Mouse (Mus musculus): Measurements from ENCODE around the gene Ube2t. TPM values are rescaled to one million over a fixed set of nuclear protein-coding genes. Genes with fewer than 3 reads are reported as not detected.

Gene Ube2t
- polyA plus RNA-seq, 1 experiment from 2014 or later, result 28.4 TPM

DNA sequence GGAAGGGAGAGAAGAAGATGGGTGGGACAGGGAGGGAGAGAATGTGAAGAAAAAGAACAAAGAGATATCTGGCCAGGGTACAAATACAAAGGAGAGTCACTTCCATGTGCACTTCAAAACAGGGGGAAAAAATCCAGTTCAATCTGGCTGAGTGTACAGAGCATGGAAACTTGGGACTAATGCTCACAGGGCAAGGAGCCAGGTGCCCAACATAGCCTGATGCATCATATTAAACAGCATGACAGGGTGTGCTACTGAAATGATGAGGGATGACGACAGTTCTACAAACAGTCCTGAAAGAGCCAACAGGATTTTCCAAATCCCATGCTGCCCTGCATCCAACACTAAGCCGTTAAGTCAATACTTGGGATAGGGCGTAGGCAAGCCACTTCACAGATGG lies 12.4 kb upstream of the Ube2t start:
- H3K9ac ChIP-seq (ENCODE audit: low read depth, low read length), result no peak overlapping the region
- no peaks in the 10 kb centered on the region for H3K27me3 ChIP-seq (replicated peaks; ENCODE audit: control insufficient read depth, insufficient read depth, low read length)
- peaks cover 7% of the 10 kb centered on the region for H3K4me1 ChIP-seq (ENCODE audit: control insufficient read depth, insufficient read depth, low read length)
- H3K36me3 ChIP-seq (ENCODE audit: control insufficient read depth, insufficient read depth, low read length), result no peaks in the 10 kb centered on the region
- 84% methylated on average over 3 of the region's 3 CpGs for WGBS
- H3K27ac ChIP-seq (ENCODE audit: low read length), result no peak overlapping the region
- no peak overlapping the region for H3K4me3 ChIP-seq (ENCODE audit: low read length)
- H3K9me3 ChIP-seq (ENCODE audit: control insufficient read depth, low read length), result no peaks in the 10 kb centered on the region
- ATAC-seq, result no peak
- no peak overlapping the region for H3K4me2 ChIP-seq (ENCODE audit: low read depth, low read length)

DNA sequence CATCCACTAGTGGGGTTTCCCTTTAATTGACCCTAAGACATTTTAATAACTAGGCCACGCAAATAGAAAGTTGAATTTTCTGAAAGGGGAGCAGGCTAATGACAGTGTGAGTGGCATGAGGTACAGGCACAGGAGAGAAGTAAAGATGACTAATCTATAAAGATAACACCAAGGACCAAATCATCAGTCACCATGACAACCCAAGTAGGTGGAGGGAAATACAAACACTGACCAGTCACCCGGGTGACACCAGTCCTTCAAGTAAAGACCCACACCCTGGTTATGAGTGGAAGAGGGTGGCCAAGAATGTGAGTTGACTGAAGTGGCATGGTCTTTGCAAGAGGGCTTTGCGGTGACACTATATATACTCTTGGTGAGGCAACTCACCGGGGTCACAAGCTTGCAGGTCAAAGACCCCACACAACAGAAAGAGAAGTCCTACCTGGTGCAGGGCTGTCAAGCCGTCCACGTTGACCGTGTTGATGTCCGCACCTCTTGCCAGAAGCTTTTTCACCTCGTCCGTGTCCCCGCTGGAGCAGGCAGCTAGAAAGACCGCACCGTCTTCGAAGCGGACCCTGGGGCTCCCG lies 7.2 kb upstream of the Ube2t start:
- H3K9me3 ChIP-seq (ENCODE audit: control insufficient read depth, low read length), result no peaks in the 10 kb centered on the region
- no peaks in the 10 kb centered on the region for H3K27me3 ChIP-seq (replicated peaks; ENCODE audit: control insufficient read depth, insufficient read depth, low read length)
- WGBS, result 3% methylated on average over 16 of the region's 16 CpGs
- peak overlapping the region; percentile 90 for H3K9ac ChIP-seq (ENCODE audit: low read depth, low read length)
- peak overlapping the region; percentile 65 for H3K4me2 ChIP-seq (ENCODE audit: low read depth, low read length)
- peak overlapping the region; percentile 93 for H3K4me3 ChIP-seq (ENCODE audit: low read length)
- no peaks in the 10 kb centered on the region for H3K36me3 ChIP-seq (ENCODE audit: control insufficient read depth, insufficient read depth, low read length)
- ATAC-seq, result peak; percentile 57
- peak overlapping the region; percentile 76 for H3K27ac ChIP-seq (ENCODE audit: low read length)
- H3K4me1 ChIP-seq (ENCODE audit: control insufficient read depth, insufficient read depth, low read length), result peaks cover 8% of the 10 kb centered on the region

DNA sequence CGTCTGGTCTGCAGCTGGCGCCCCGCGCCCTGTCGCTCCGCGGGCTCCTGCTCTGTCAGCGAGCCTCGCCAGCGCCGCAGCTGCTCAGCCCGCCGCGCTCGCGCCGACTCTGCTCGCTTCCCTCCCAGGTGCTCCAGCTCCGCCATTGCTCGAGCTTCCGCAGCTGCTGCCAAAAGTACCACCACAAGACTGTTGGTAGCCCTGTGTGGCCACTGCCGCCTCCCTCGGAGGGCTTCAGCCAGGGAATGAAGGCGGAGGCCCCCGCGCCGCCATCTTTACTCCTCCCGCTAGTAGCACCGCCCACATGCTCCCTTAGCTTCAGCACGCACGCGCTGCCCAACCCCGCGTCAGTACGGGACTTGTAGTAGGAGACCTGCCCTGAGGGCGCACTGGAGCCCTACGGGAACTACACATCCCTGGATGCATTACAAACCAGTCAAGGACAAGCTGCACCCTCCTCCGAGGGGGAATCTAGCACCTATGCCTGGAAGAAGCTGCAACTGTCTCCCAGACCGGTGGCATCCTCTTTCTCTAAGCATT lies 6.7 kb upstream of the Ube2t start, which contains the start of gene Ppp1r12b:
TSS of gene Ppp1r12b (minus strand) at position 306 of the 540 bp plus-strand sequence.
- under 1% methylated on average over 39 of the region's 39 CpGs for WGBS
- H3K4me3 ChIP-seq (ENCODE audit: low read length), result peak within 1 kb of the TSS; percentile 93
- H3K27ac ChIP-seq (ENCODE audit: low read length), result peak within 1 kb of the TSS; percentile 76
- H3K27me3 ChIP-seq (replicated peaks; ENCODE audit: control insufficient read depth, insufficient read depth, low read length), result no peaks in the 10 kb centered on the region
- peaks cover 8% of the 10 kb centered on the region for H3K4me1 ChIP-seq (ENCODE audit: control insufficient read depth, insufficient read depth, low read length)
- peak within 1 kb of the TSS; percentile 65 for H3K4me2 ChIP-seq (ENCODE audit: low read depth, low read length)
- H3K9me3 ChIP-seq (ENCODE audit: control insufficient read depth, low read length), result no peaks in the 10 kb centered on the region
- ATAC-seq, result peak; percentile 100
- no peaks in the 10 kb centered on the region for H3K36me3 ChIP-seq (ENCODE audit: control insufficient read depth, insufficient read depth, low read length)
- H3K9ac ChIP-seq (ENCODE audit: low read depth, low read length), result peak within 1 kb of the TSS; percentile 90

DNA sequence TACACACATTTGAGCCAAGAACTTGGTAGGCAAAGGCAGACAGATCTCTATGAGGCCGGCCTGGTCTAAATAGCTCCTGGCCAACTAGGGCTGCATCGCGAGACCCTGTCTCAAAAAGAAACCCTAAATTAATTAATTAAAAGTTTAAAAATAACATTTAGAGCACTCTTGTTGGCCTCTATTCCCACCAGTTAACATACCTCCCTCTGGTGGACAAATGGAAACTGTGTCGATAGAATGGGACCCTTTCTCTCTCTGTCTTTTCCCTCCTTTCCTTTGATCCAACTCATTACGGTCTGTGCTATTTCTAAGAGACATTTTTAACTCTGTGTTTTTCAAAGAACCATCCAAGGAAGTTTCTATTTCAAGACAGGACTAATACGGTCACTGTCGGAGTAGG lies 1.7 kb upstream of the Ube2t start:
- Histone ChIP-seq H3K27me3 (replicated peaks; ENCODE audit: control insufficient read depth, insufficient read depth, low read length) (no peaks in the 10 kb centered on the region), H3K4me2 (ENCODE audit: low read depth, low read length) (no peak overlapping the region), H3K27ac (ENCODE audit: low read length) (no peak overlapping the region), H3K9ac (ENCODE audit: low read depth, low read length) (no peak overlapping the region), H3K9me3 (ENCODE audit: control insufficient read depth, low read length) (no peaks in the 10 kb centered on the region), H3K36me3 (ENCODE audit: control insufficient read depth, insufficient read depth, low read length) (no peaks in the 10 kb centered on the region), H3K4me1 (ENCODE audit: control insufficient read depth, insufficient read depth, low read length) (0 out of 2 replicates have a peak, but pooled peaks cover 3% of the 10 kb centered on the region), H3K4me3 (ENCODE audit: low read length) (no peak overlapping the region)
- WGBS, result 58% methylated on average over 7 of the region's 7 CpGs
- ATAC-seq, result no peak

DNA sequence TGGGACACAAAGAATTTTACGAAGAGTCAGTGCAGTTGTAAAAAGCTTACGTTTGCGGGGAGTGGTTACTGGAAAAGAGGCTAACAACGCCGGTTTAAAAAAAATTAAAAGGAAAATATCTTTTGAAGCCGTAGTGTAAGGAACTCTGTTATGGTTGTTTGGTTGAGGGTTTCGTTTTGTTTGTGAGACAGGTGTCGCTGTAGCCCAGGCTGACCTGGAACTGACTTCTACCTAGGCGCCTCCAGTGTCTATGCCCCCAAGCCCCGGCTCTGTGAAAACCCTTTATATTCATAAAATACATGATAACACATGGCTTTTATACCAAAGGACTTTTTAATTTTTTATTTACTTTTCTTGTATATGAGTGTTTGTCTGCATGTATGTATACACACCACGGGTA lies 456 bp downstream of the Ube2t start:
- Histone ChIP-seq H3K27me3 (replicated peaks; ENCODE audit: control insufficient read depth, insufficient read depth, low read length) (no peaks in the 10 kb centered on the region), H3K36me3 (ENCODE audit: control insufficient read depth, insufficient read depth, low read length) (no peaks in the 10 kb centered on the region), H3K4me2 (ENCODE audit: low read depth, low read length) (peak overlapping the region; percentile 85), H3K9me3 (ENCODE audit: control insufficient read depth, low read length) (no peaks in the 10 kb centered on the region), H3K27ac (ENCODE audit: low read length) (0 out of 2 replicates have a peak overlapping the region, but pooled peaks have one; percentile 51), H3K9ac (ENCODE audit: low read depth, low read length) (peak overlapping the region; percentile 81), H3K4me1 (ENCODE audit: control insufficient read depth, insufficient read depth, low read length) (0 out of 2 replicates have a peak, but pooled peaks cover 3% of the 10 kb centered on the region), H3K4me3 (ENCODE audit: low read length) (peak overlapping the region; percentile 79)
- peak; percentile 79 for ATAC-seq
- 2% methylated on average over 11 of the region's 11 CpGs for WGBS

DNA sequence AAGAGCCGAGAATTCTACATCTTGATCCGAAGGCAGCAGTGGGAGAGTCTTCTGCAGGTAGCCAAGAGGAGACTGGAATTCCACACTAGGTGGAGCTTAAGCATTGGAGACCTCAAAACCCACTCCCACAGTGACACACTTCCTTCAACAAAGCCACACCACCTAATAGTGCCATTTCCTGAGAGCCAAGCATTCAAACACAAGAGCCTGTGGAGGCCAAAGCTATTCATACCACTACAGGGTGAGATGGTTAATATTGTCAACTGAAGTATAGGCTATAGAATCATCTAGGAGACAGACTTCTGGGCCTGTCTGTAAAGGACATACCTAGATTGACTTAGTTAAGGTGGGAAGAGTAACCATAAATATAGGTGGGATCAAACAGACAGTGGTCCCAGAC lies 3.1 kb downstream of the Ube2t start:
- ATAC-seq, result no peak

DNA sequence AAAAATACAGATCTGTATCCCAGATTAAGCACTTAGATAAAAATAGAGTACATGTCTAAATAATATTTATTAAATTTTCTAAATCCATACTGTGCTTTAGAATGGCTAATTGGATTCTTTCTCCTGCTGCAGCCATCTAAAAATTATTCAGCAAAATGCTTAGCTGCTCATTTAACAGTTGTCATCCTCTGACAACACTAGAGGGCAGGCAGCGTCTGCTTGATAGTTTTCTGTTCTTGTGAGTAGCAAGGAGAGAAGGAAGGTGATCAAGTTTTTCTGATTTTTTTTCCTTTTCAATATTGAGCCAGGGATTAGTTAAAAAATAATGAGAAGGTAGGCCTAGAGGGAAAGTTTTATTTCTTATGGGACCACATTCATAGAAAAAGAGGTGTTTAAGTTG lies 10.6 kb downstream of the Ube2t start:
- no peaks in the 10 kb centered on the region for H3K36me3 ChIP-seq (ENCODE audit: control insufficient read depth, insufficient read depth, low read length)
- H3K4me2 ChIP-seq (ENCODE audit: low read depth, low read length), result no peak overlapping the region
- H3K27ac ChIP-seq (ENCODE audit: low read length), result no peak overlapping the region
- H3K9me3 ChIP-seq (ENCODE audit: control insufficient read depth, low read length), result no peaks in the 10 kb centered on the region
- no peak overlapping the region for H3K4me3 ChIP-seq (ENCODE audit: low read length)
- no peaks in the 10 kb centered on the region for H3K27me3 ChIP-seq (replicated peaks; ENCODE audit: control insufficient read depth, insufficient read depth, low read length)
- no peaks in the 10 kb centered on the region for H3K4me1 ChIP-seq (ENCODE audit: control insufficient read depth, insufficient read depth, low read length)
- no peak overlapping the region for H3K9ac ChIP-seq (ENCODE audit: low read depth, low read length)
- ATAC-seq, result no peak
- 71% methylated on average over 1 of the region's 1 CpGs for WGBS

More for the DNA sequence above, 3.1 kb downstream of the Ube2t start:
- 96% methylated on average over 2 of the region's 2 CpGs for WGBS
- Histone ChIP-seq H3K9me3 (ENCODE audit: control insufficient read depth, low read length) (no peaks in the 10 kb centered on the region), H3K27ac (ENCODE audit: low read length) (no peak overlapping the region), H3K27me3 (replicated peaks; ENCODE audit: control insufficient read depth, insufficient read depth, low read length) (no peaks in the 10 kb centered on the region), H3K4me1 (ENCODE audit: control insufficient read depth, insufficient read depth, low read length) (0 out of 2 replicates have a peak, but pooled peaks cover 3% of the 10 kb centered on the region), H3K4me2 (ENCODE audit: low read depth, low read length) (no peak overlapping the region), H3K4me3 (ENCODE audit: low read length) (no peak overlapping the region), H3K36me3 (ENCODE audit: control insufficient read depth, insufficient read depth, low read length) (no peaks in the 10 kb centered on the region), H3K9ac (ENCODE audit: low read depth, low read length) (no peak overlapping the region)

DNA sequence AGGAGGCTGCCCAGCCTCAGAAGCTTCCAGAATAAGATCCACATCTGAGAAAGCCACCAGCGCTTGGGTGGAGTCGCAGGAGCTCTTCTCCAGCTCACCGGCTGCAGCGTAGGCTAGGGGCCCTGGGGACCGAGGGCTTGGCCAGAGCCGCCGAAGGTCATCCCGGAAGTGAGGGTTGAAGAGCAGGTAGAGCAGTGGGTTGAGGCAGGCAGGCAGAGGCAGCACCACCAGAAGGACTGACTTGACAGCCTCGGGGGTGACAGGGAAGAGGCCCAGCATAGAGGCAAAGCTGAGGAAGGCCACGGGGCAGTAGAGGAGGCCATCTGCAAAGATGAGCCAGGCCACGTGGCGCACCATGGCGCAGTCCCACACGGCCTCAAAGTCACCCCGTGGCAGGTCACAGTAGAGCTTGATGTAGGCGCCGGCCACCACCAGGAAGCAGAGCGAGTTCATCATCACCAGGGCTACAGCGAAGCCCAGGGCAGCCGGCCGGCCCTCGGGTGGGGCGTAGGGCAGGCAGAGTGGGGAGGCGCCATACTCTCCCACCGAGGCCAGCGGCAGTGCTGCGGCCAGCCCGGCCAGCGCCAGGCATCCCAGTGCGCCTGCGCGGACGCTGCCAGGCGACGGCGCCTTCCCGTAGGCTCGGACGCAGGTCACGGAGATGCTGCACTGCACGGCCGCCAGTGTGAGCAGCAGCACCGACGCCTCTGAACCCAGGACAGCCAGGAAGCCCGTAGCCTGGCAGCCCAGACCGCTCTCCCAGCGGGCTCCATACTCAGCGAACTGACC lies 25.0 kb downstream of the Ube2t start:
- 31% methylated on average over 46 of the region's 48 CpGs for WGBS
- Histone ChIP-seq H3K9ac (ENCODE audit: low read depth, low read length) (peak overlapping the region; percentile 60), H3K9me3 (ENCODE audit: control insufficient read depth, low read length) (no peaks in the 10 kb centered on the region)

DNA sequence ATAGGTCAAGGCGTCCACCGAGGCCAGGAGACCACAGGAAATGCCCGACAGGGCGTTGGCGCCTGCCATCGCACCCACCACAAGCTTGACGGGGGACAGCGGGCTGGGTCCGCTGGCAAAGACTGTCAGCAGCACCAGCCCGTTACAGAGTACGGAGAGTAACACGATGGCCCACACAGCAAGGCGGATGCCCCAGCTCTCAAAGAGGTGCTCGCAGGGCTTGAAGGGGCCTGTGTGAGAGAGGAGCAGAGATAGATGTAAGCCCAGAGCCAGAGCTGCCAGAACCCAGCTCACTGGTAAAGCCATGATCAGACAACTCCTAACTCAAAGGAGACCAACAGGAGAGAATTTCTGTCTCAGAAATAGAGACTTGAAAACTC lies 25.6 kb downstream of the Ube2t start:
- WGBS, result 11% methylated on average over 14 of the region's 14 CpGs
- Histone ChIP-seq H3K27ac (ENCODE audit: low read length) (no peak overlapping the region), H3K9me3 (ENCODE audit: control insufficient read depth, low read length) (no peaks in the 10 kb centered on the region), H3K27me3 (replicated peaks; ENCODE audit: control insufficient read depth, insufficient read depth, low read length) (peaks cover 4% of the 10 kb centered on the region; the same call in 1 of the 2 replicates), H3K9ac (ENCODE audit: low read depth, low read length) (peak overlapping the region; percentile 60), H3K4me2 (ENCODE audit: low read depth, low read length) (peak overlapping the region; percentile 89), H3K36me3 (ENCODE audit: control insufficient read depth, insufficient read depth, low read length) (no peaks in the 10 kb centered on the region), H3K4me1 (ENCODE audit: control insufficient read depth, insufficient read depth, low read length) (peaks cover 4% of the 10 kb centered on the region; the same call in 1 of the 2 replicates), H3K4me3 (ENCODE audit: low read length) (peak overlapping the region; percentile 49)
- ATAC-seq, result peak; percentile 33; the same call in 1 of the 2 replicates

More for the DNA sequence above, 25.0 kb downstream of the Ube2t start:
- H3K36me3 ChIP-seq (ENCODE audit: control insufficient read depth, insufficient read depth, low read length), result no peaks in the 10 kb centered on the region
- H3K4me2 ChIP-seq (ENCODE audit: low read depth, low read length), result peak overlapping the region; percentile 89
- no peak overlapping the region for H3K27ac ChIP-seq (ENCODE audit: low read length)
- peak overlapping the region; percentile 49 for H3K4me3 ChIP-seq (ENCODE audit: low read length)
- H3K27me3 ChIP-seq (replicated peaks; ENCODE audit: control insufficient read depth, insufficient read depth, low read length), result peaks cover 4% of the 10 kb centered on the region; the same call in 1 of the 2 replicates
- peaks cover 4% of the 10 kb centered on the region; the same call in 1 of the 2 replicates for H3K4me1 ChIP-seq (ENCODE audit: control insufficient read depth, insufficient read depth, low read length)
- peak; percentile 72 for ATAC-seq

All from intestine, embryonic 16.5 days (tissue).